Mouse (Mus musculus) spleen, adult 2 months (tissue): ENCODE data around the gene Stkld1. TPM values are rescaled to one million over a fixed set of nuclear protein-coding genes. Genes with fewer than 3 reads are reported as not detected.

Source experiments
- DNase-seq, 2 experiments: peaks; one replicate each; pipeline versions ENCODE4 v3.0.0 to v3.0.0-alpha.2; 2012 to 2021; ENCODE audit warnings: low spot score in 2 of 2, low read depth in 1 of 2
- H3K27ac ChIP-seq: fragments of 200-500 bp; 2 replicates; pipeline ENCODE4 v1.5.1; 2012; ENCODE audit warnings: low read length, inconsistent platforms; ENCODE audit not compliant: insufficient read depth
- H3K27me3 ChIP-seq: fragments of 200-500 bp; 2 replicates; pipeline ENCODE4 v1.6.1; 2012; ENCODE audit warnings: mild to moderate bottlenecking, moderate library complexity, low read length, inconsistent platforms; ENCODE audit not compliant: control insufficient read depth, insufficient read depth
- H3K36me3 ChIP-seq: fragments of 200-500 bp; 2 replicates; pipeline ENCODE4 v1.6.1; 2012; ENCODE audit warnings: mild to moderate bottlenecking, low read length, inconsistent platforms; ENCODE audit not compliant: control insufficient read depth, insufficient read depth
- H3K4me1 ChIP-seq: fragments of 200-500 bp; 2 replicates; pipeline ENCODE4 v1.6.1; 2011; ENCODE audit warnings: inconsistent platforms; ENCODE audit not compliant: control insufficient read depth, insufficient read depth, insufficient read length
- H3K4me3 ChIP-seq: fragments of 200-500 bp; 2 replicates; pipeline ENCODE4 v1.5.1; 2011; ENCODE audit warnings: mild to moderate bottlenecking, inconsistent platforms; ENCODE audit not compliant: insufficient read depth, insufficient read length; ENCODE audit errors: extremely low read depth
- CTCF ChIP-seq: fragments of 200-500 bp; IDR thresholded peaks from 2 replicates; pipeline ENCODE4 v1.5.1; 2011; ENCODE audit warnings: mild to moderate bottlenecking, inconsistent platforms; ENCODE audit not compliant: insufficient read depth, insufficient read length, insufficient replicate concordance; ENCODE audit errors: extremely low read depth
- POLR2A ChIP-seq: fragments of 200-500 bp; IDR thresholded peaks from 2 replicates; pipeline ENCODE4 v1.6.1; 2011; ENCODE audit warnings: low read depth, low read length, inconsistent platforms
- WGBS: fragments of 180-500 bp; shearing (Covaris S2); methylation state at CpG from one replicate; pipeline ENCODE4 v1.1.7; 2018; 5-methylcytosine and 5-hydroxymethylcytosine counted together
- polyA plus RNA-seq: library from polyadenylated mRNA; depleted of rRNA; stranded (reverse); fragments of >200 nt; gene quantifications from 2 replicates; pipeline ENCODE4 v1.2.3, GENCODE M21; 2012

The Stkld1 gene
- polyA plus RNA-seq, 1 experiment = 0.22 TPM

DNA sequence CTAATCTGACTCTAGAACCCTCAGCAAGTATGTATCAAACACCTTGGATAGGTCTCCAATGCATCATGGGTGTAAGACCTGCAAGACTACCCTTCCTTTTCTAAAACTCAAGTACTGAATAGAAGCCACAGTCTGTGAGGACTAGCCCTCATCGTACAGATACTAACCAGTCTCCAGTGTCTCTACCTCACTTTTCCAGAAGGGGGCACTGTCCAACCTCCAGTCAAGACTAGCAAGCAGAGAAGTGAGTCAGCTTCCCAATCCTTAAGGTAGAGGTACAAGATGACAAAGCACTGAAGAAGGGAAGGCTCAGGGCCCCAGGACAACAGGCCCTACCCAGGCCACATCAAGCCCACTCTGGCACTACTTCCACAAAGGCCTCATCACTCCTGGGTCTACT lies 3.5 kb upstream of the Stkld1 start:
- peaks cover 11% of the 10 kb centered on the region for H3K36me3 ChIP-seq
- H3K4me1 ChIP-seq = peaks cover 5% of the 10 kb centered on the region; the same call in 1 of the 2 replicates
- TF ChIP-seq CTCF = peak; percentile 54; the same call in 1 of the 2 replicates
- no peak for TF ChIP-seq POLR2A
- no peak overlapping the region for H3K4me3 ChIP-seq
- DNase-seq = peak; percentile 53 to 69
- 7% methylated on average over 1 of the region's 1 CpGs for WGBS
- no peak overlapping the region for H3K27ac ChIP-seq
- H3K27me3 ChIP-seq = no peaks in the 10 kb centered on the region

DNA sequence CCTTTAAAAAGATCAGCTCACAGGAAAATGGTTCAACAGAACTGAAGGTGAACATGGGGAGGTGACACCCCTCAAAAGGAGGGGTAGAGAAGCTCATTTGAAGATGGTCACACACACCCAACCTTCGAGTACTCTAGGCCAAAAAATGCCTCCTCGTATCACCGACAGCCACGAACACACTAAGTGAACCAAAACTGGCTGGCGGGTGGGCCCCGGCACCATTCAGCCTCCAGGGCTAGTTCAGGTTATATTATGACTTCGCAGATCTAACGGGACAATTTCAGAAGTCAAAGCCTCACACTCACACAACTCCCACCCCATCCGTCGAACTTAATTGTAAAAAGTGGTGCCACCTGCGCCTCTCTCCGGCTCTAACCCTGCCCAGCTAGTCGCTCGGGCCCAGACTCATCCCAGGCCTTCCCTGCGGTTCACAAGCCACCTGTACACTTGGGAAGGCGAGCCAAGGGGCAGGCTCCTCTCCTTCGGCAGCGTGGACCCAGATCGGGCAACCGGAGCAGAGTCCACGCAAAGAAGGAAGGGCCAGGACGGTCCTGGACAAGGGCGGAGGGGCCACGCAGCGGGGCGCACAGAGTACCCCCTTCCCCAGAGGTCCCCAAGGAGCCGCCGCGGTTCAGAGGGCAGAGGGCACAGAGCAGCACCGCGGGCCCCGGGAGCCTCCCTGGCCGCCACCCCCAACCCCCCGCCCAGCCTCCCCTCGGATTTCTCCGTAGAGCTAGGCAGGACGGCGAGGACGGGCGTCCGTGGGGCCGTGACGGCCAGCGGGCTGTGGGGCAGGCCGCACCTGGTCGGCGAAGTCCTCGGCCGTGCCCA lies 1.2 kb upstream of the Stkld1 start:
- no peak for TF ChIP-seq POLR2A
- no peak for DNase-seq
- under 1% methylated on average over 47 of the region's 49 CpGs for WGBS
- Histone ChIP-seq H3K27me3 (no peaks in the 10 kb centered on the region), H3K36me3 (no peaks in the 10 kb centered on the region), H3K4me3 (peak overlapping the region; percentile 100), H3K27ac (peak overlapping the region; percentile 96), H3K4me1 (peaks cover 7% of the 10 kb centered on the region; the same call in 1 of the 2 replicates)

- Histone ChIP-seq H3K27ac (no peak overlapping the region), H3K36me3 (no peaks in the 10 kb centered on the region), H3K27me3 (no peaks in the 10 kb centered on the region), H3K4me3 (no peak overlapping the region), H3K4me1 (peaks cover 7% of the 10 kb centered on the region; the same call in 1 of the 2 replicates)
- no peak for TF ChIP-seq POLR2A
- DNase-seq = no peak
- 17% methylated on average over 2 of the region's 2 CpGs for WGBS
Measured at GRCm38 (mm10) chr2:26935286-26935685, 1.4 kb downstream of the Stkld1 start.

GRCm38 (mm10) chr2:26936425-26936824 lies 2.6 kb downstream of the Stkld1 start:
- no peaks in the 10 kb centered on the region for H3K36me3 ChIP-seq
- TF ChIP-seq CTCF (no peak), POLR2A (no peak)
- no peak overlapping the region for H3K27ac ChIP-seq
- DNase-seq = no peak
- WGBS = 11% methylated on average over 1 of the region's 1 CpGs
- H3K4me3 ChIP-seq = no peak overlapping the region
- no peaks in the 10 kb centered on the region for H3K27me3 ChIP-seq
- H3K4me1 ChIP-seq = peaks cover 7% of the 10 kb centered on the region; the same call in 1 of the 2 replicates

- Histone ChIP-seq H3K27me3 (no peaks in the 10 kb centered on the region), H3K4me3 (no peak overlapping the region), H3K4me1 (peaks cover under 1% of the 10 kb centered on the region; the same call in 1 of the 2 replicates), H3K27ac (no peak overlapping the region), H3K36me3 (no peaks in the 10 kb centered on the region)
- 39% methylated on average over 5 of the region's 5 CpGs for WGBS
- TF ChIP-seq CTCF (peak; percentile 24; the same call in 1 of the 2 replicates), POLR2A (no peak)
- no peak for DNase-seq
Measured at GRCm38 (mm10) chr2:26941539-26941938, 7.7 kb downstream of the Stkld1 start.

DNA sequence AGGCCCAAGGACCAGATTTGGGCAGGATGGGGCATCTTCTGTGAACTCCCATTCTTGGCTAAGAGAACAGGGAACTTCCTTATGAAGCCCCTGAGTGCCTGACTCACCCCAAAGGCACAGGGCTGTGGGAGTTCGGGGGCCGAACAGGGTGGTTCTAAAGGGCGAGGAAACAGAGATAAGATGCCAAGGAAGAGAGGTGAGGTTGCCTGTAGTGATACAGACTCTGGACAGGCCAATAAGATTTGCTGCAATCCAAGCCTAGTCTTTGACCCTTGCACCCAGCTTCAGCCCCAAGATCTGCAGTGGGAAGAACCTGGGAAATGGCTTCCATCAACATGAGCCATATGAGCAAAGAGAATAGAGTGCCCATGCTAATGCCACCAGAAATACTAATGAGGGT lies 9.4 kb downstream of the Stkld1 start:
- Histone ChIP-seq H3K27me3 (no peaks in the 10 kb centered on the region), H3K27ac (no peak overlapping the region), H3K4me1 (no peaks in the 10 kb centered on the region), H3K4me3 (no peak overlapping the region), H3K36me3 (peaks cover 2% of the 10 kb centered on the region; the same call in 1 of the 2 replicates)
- TF ChIP-seq CTCF = no peak
- no peak for TF ChIP-seq POLR2A
- DNase-seq = no peak
- WGBS = 81% methylated on average over 3 of the region's 3 CpGs

- Histone ChIP-seq H3K4me1 (no peaks in the 10 kb centered on the region), H3K27ac (no peak overlapping the region), H3K4me3 (no peak overlapping the region), H3K36me3 (peaks cover 28% of the 10 kb centered on the region), H3K27me3 (no peaks in the 10 kb centered on the region)
- 83% methylated on average over 2 of the region's 2 CpGs for WGBS
- no peak for DNase-seq
- TF ChIP-seq POLR2A (no peak), CTCF (no peak)
Measured at GRCm38 (mm10) chr2:26950411-26950810, 16.6 kb downstream of the Stkld1 start.
